Mouse (Mus musculus): ENCODE measurements around the gene Mrgpra2b. TPM values are rescaled to one million over a fixed set of nuclear protein-coding genes. Genes with fewer than 3 reads are reported as not detected.
"Not testable (repeated sequence)": the region's sequence is repeated elsewhere in the genome, so short reads cannot be mapped to it uniquely, and the experiment has no call there.

Gene Mrgpra2b
- polyA plus RNA-seq, 1 experiment from 2014 or later = 0.29 TPM

DNA sequence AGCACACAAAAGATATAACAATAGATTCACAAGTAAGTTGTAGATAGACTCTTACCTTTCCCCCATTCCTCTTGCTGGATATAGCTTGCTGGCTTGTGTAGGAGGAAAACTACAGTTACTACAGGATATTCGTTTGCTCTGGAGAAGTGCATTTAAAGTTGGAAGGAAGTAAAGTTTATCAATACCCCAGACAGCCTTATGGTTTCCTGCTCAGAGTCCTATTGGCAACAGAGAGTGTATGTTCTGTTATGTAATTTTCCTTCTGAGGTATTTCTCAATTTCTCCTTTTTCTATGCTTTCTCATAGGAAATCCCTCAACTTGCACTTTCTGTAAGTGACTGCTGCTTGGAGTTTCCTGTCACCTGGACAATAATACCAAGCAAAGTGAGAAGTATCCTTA, 76.6 kb downstream of the Mrgpra2b start, which contains the start of gene Mrgpra2a:
Gene Mrgpra2a, minus strand, starts transcription at position 125 of the 400 bp plus-strand sequence.
- H3K4me2 ChIP-seq; H3K4me3 ChIP-seq (ENCODE audit: low read depth, low read length); ATAC-seq (ENCODE audit: low FRiP score); H3K9ac ChIP-seq (ENCODE audit: low read length); H3K36me3 ChIP-seq (ENCODE audit: control insufficient read depth, insufficient read depth, low read length); H3K27ac ChIP-seq (ENCODE audit: low read depth, low read length); H3K4me1 ChIP-seq (ENCODE audit: control insufficient read depth, insufficient read depth, low read length); H3K27me3 ChIP-seq (ENCODE audit: control insufficient read depth, insufficient read depth, low read length); H3K9me3 ChIP-seq (ENCODE audit: control insufficient read depth, low read length); DNase-seq (ENCODE audit: low spot score, missing footprints): not testable (repeated sequence)
- no CpG with 5 or more reads among the region's 1 CpGs for WGBS

DNA sequence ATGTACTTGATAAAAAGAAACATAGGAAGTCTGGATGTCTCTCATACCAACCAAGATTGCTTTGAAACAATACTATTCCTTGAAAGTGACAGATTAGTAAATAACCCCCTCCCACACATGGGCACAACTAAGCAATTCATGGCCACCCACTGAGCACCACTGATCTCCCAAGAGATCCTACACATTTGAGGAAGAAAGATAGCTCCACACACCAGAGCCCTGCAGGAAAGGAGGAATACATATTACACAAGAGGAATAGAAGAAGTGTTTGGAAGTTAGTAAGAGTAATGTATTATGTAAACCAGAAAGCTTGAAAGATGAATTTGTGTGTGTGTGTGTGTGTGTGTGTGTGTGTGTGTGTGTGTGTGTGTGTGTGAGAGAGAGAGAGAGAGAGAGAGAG, 82.9 kb downstream of the Mrgpra2b start:
- H3K27ac ChIP-seq (ENCODE audit: low read depth, low read length); H3K9ac ChIP-seq (ENCODE audit: low read length); H3K4me2 ChIP-seq; ATAC-seq (ENCODE audit: low FRiP score); H3K27me3 ChIP-seq (ENCODE audit: control insufficient read depth, insufficient read depth, low read length); DNase-seq (ENCODE audit: low spot score, missing footprints); H3K36me3 ChIP-seq (ENCODE audit: control insufficient read depth, insufficient read depth, low read length); H3K4me1 ChIP-seq (ENCODE audit: control insufficient read depth, insufficient read depth, low read length); H3K4me3 ChIP-seq (ENCODE audit: low read depth, low read length); H3K9me3 ChIP-seq (ENCODE audit: control insufficient read depth, low read length): not testable (repeated sequence)

DNA sequence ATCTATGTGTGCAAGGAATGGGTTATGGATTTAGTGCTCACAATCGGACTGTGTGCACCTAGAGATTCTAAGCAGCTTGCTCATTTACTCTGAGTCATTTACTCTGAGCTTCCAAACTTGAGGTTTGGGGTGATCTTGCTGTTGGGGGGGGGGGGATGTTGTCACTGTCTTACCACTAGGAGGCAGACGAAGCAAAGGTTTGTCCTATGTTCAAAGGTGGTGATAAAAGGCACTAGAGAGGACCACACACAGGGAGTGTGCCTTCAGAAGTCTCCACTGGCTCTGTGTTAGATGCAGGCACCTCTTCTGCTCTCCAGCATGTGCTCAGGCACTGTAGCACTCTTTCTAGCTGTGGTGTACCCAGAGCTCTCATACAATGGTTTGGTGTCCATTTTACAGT, 92.2 kb downstream of the Mrgpra2b start:
- DNase-seq (ENCODE audit: low spot score, missing footprints); H3K9ac ChIP-seq (ENCODE audit: low read length); H3K36me3 ChIP-seq (ENCODE audit: control insufficient read depth, insufficient read depth, low read length); H3K4me1 ChIP-seq (ENCODE audit: control insufficient read depth, insufficient read depth, low read length); ATAC-seq (ENCODE audit: low FRiP score); H3K4me3 ChIP-seq (ENCODE audit: low read depth, low read length); H3K4me2 ChIP-seq; H3K27ac ChIP-seq (ENCODE audit: low read depth, low read length); H3K27me3 ChIP-seq (ENCODE audit: control insufficient read depth, insufficient read depth, low read length); H3K9me3 ChIP-seq (ENCODE audit: control insufficient read depth, low read length): not testable (repeated sequence)
- WGBS = 42% methylated on average over 1 of the region's 2 CpGs

DNA sequence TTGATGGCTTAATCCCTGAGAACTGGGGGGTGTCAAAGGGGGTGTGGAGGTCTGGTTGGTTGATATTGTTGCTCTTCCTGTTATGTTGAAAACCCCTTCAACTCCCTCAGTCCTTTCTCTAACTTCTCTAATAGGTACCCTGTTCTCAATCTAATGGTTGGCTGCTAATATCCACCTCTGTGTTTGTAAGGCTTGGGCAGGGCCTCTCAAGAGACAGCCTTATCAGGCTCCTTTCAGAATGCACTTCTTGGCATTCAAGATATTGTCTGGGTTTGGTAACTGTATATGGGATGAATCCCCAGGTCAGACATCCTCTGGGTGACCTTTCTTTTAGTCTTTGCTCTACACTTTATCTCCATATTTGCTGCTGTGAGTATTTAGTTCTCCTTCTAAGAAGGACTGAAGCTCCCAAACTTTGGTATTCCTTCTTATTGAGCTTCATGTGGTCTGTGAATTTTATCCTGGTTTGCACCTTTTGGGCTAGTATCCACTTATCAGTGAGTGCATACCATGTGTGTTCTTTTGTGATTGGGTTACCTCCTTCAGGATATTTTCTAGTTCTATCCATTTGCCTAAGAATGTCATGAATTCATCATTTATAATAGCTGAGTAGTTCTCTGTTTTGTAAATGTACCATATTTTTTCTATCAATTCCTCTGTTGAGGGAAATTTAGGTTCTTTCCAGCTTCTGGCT, 100.7 kb downstream of the Mrgpra2b start:
- H3K36me3 ChIP-seq (ENCODE audit: control insufficient read depth, insufficient read depth, low read length); H3K4me3 ChIP-seq (ENCODE audit: low read depth, low read length); ATAC-seq (ENCODE audit: low FRiP score); H3K9ac ChIP-seq (ENCODE audit: low read length); H3K4me2 ChIP-seq; H3K27me3 ChIP-seq (ENCODE audit: control insufficient read depth, insufficient read depth, low read length); H3K9me3 ChIP-seq (ENCODE audit: control insufficient read depth, low read length); H3K4me1 ChIP-seq (ENCODE audit: control insufficient read depth, insufficient read depth, low read length); H3K27ac ChIP-seq (ENCODE audit: low read depth, low read length); DNase-seq (ENCODE audit: low spot score, missing footprints): not testable (repeated sequence)

Other genes starting within 250 kb of the Mrgpra2b start
- not detected in 2 replicates for gene Mrgpra1, start 174.6 kb downstream of the Mrgpra2b start, polyA plus RNA-seq (2014; fragmentation: Nextera tagmentation; extraction: Ambion mirVana)
- gene Mrgpra2a, start 76.7 kb downstream of the Mrgpra2b start, polyA plus RNA-seq (2014; fragmentation: Nextera tagmentation; extraction: Ambion mirVana) = not detected in 2 replicates
- gene Mrgpra3, start 72.5 kb upstream of the Mrgpra2b start, polyA plus RNA-seq (2014; fragmentation: Nextera tagmentation; extraction: Ambion mirVana) = not detected in 2 replicates